In the genomic region with DNA sequence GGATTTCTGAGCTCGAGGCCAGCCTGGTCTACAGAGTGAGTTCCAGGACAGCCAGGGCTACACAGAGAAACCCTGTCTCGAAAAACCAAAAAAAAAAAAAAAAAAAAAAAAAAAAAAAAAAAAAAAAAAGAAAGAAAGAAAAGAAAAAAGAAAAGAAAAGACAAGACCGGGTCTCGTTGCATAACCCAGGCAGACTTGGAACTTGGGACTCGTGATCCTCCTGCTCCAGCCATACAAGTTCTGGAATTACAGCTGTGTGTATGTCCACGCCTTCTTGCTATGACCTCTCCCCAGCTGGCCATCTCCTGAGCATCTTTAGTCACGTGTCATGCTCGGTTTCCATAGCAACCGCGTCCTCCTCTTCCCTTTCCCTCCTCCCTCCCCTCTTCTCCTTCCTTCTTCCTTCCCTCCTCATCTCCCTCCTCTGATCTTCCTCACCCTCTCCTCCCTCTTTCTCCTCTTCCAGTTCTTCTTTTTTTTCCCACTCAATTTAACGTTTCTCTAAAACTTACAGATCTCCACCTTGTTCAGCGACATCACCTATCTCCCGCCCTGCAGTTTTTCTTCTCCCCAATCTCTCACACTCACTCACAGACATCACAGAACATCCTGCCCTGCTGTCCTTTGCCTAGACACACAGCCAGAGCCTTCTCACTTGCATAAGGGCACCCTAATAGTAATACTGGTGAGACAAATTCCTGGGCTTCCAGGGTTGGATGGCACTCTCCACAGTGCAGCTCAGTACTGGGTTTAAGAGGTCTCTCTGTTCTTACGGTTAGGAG, we compare ENCODE assay signal across 16 mouse cellular contexts. TPM values are rescaled to one million over a fixed set of nuclear protein-coding genes. Genes with fewer than 3 reads are reported as not detected.
DNase-seq lines count a peak whose midpoint lies in the region; ATAC-seq and TF ChIP-seq lines count a peak whose summit lies in the region.
"Had no signal": no experiment of that assay in that cellular context is flagged by ENCODE, and none has a peak within 500 bp of the region (broad histone marks: within the 10 kb centered on the region; RNA-seq: fewer than 3 reads in every experiment).

No protein-coding gene starts in this region.

- no peak for ATAC-seq in forebrain, postnatal 0 days
- no peak for ATAC-seq in forebrain, embryonic 15.5 days (replicated peaks)
- no peak for ATAC-seq in embryonic facial prominence, embryonic 11.5 days (replicated peaks; ENCODE audit: insufficient number of reproducible peaks, low FRiP score, low TSS enrichment, low read depth)
- ATAC-seq in granulocyte monocyte progenitor cell, adult 5-6 weeks (replicated peaks; ENCODE audit: poor library complexity, severe bottlenecking), result no peak

- H3K27me3 ChIP-seq in forebrain, postnatal 0 days (ENCODE audit: insufficient read depth, low read length), result no peaks in the 10 kb centered on the region
- H3K27me3 ChIP-seq in forebrain, embryonic 15.5 days, result no peaks in the 10 kb centered on the region
- H3K27me3 ChIP-seq in MEL (ENCODE audit: control insufficient read depth in 1 of 2, insufficient read depth in 2 of 2, low read length in 2 of 2), result peaks cover 10 to 13% of the 10 kb centered on the region in 2 experiments
- H3K27me3 ChIP-seq in embryonic facial prominence, embryonic 11.5 days (ENCODE audit: control insufficient read depth, insufficient read depth, low read length), result no peaks in the 10 kb centered on the region
- H3K27me3 ChIP-seq: hindbrain, embryonic 13.5 days; liver, embryonic 15.5 days had no signal

- H3K9me3 ChIP-seq in forebrain, postnatal 0 days (ENCODE audit: low read length), result no peaks in the 10 kb centered on the region
- no peaks in the 10 kb centered on the region for H3K9me3 ChIP-seq in forebrain, embryonic 15.5 days
- no peaks in the 10 kb centered on the region for H3K9me3 ChIP-seq in MEL (replicated peaks; ENCODE audit: insufficient read depth, low read length)
- no peaks in the 10 kb centered on the region for H3K9me3 ChIP-seq in embryonic facial prominence, embryonic 11.5 days (replicated peaks; ENCODE audit: control insufficient read depth, low read length)
- H3K9me3 ChIP-seq: hindbrain, embryonic 13.5 days; liver, embryonic 15.5 days had no signal

- H3K4me2 ChIP-seq in forebrain, postnatal 0 days (ENCODE audit: low read depth), result no peak overlapping the region
- H3K4me2 ChIP-seq in forebrain, embryonic 15.5 days (replicated peaks), result no peak overlapping the region
- no peak overlapping the region for H3K4me2 ChIP-seq in embryonic facial prominence, embryonic 11.5 days (ENCODE audit: low read depth, low read length)
- H3K4me2 ChIP-seq: hindbrain, embryonic 13.5 days; liver, embryonic 15.5 days; midbrain, embryonic 11.5 days had no signal

- DNase-seq in forebrain, postnatal 0 days, result peak; percentile 20
- DNase-seq in 3134 (ENCODE audit: extremely low read depth, insufficient read length, low spot score), result peak; percentile 51
- DNase-seq in MEL (ENCODE audit: low read depth, low spot score), result no peak
- DNase-seq in embryonic facial prominence, embryonic 11.5 days (ENCODE audit: low spot score), result peak; percentile 53
- DNase-seq in gastrocnemius, adult 18-20 months (ENCODE audit: low spot score), result no peak
- DNase-seq in adrenal gland, postnatal 14 days, result no peak
- DNase-seq: adrenal gland, adult 8-10 months; cerebellum, adult 8-10 months; kidney, postnatal 4 days; spleen, adult 18-20 months; thymus, adult 18-20 months had no signal

- no peak for TF ChIP-seq CTCF in forebrain, postnatal 0 days (IDR thresholded peaks at IDR 0.05; ENCODE audit: low read depth)
- no peak for TF ChIP-seq CTCF in MEL (IDR thresholded peaks at IDR 0.05 in 2 of 3, conservative IDR thresholded peaks at IDR 0.05 in 1 of 3; ENCODE audit: control insufficient read depth in 1 of 3, insufficient read depth in 1 of 3, low read depth in 2 of 3, low read length in 3 of 3, poor library complexity in 1 of 3, severe bottlenecking in 1 of 3)

- H3K4me1 ChIP-seq in forebrain, postnatal 0 days (ENCODE audit: insufficient read depth), result no peaks in the 10 kb centered on the region
- H3K4me1 ChIP-seq in forebrain, embryonic 15.5 days, result no peaks in the 10 kb centered on the region
- H3K4me1 ChIP-seq in MEL (ENCODE audit: control insufficient read depth in 1 of 2, insufficient read depth in 2 of 2, low read length in 2 of 2), result peaks cover 2 to 10% of the 10 kb centered on the region in 2 experiments
- H3K4me1 ChIP-seq in embryonic facial prominence, embryonic 11.5 days (ENCODE audit: control insufficient read depth, insufficient read depth, low read length), result no peaks in the 10 kb centered on the region

- H3K36me3 ChIP-seq in forebrain, postnatal 0 days (ENCODE audit: insufficient read depth), result no peaks in the 10 kb centered on the region
- H3K36me3 ChIP-seq in forebrain, embryonic 15.5 days, result no peaks in the 10 kb centered on the region
- no peaks in the 10 kb centered on the region for H3K36me3 ChIP-seq in MEL (ENCODE audit: control insufficient read depth in 1 of 2, insufficient read depth in 2 of 2, low read length in 2 of 2)
- no peaks in the 10 kb centered on the region for H3K36me3 ChIP-seq in embryonic facial prominence, embryonic 11.5 days (replicated peaks; ENCODE audit: control insufficient read depth, insufficient read depth, low read depth, low read length)
- H3K36me3 ChIP-seq: hindbrain, embryonic 13.5 days; liver, embryonic 15.5 days had no signal

- H3K27ac ChIP-seq in forebrain, postnatal 0 days (ENCODE audit: low read depth, low read length), result no peak overlapping the region
- H3K27ac ChIP-seq in forebrain, embryonic 15.5 days (replicated peaks), result no peak overlapping the region
- H3K27ac ChIP-seq in MEL (ENCODE audit: control insufficient read depth, low read depth, low read length), result no peak overlapping the region
- no peak overlapping the region for H3K27ac ChIP-seq in embryonic facial prominence, embryonic 11.5 days (replicated peaks; ENCODE audit: low read depth, low read length)
- H3K27ac ChIP-seq: hindbrain, embryonic 13.5 days; liver, embryonic 15.5 days had no signal

- TF ChIP-seq RAD21 in MEL (IDR thresholded peaks at IDR 0.05; ENCODE audit: low read depth, low read length), result no peak

- no peak for TF ChIP-seq EP300 in MEL (IDR thresholded peaks at IDR 0.05; ENCODE audit: low read depth in 1 of 2, low read length in 2 of 2)

- no peak for TF ChIP-seq POLR2A in MEL (IDR thresholded peaks at IDR 0.05; ENCODE audit: control insufficient read depth in 1 of 2, insufficient read depth in 1 of 2, low read depth in 1 of 2, low read length in 2 of 2, poor library complexity in 1 of 2)

- no peak overlapping the region for H3K9ac ChIP-seq in forebrain, postnatal 0 days
- H3K9ac ChIP-seq in forebrain, embryonic 15.5 days (replicated peaks), result no peak overlapping the region
- H3K9ac ChIP-seq in MEL (ENCODE audit: control insufficient read depth, low read depth, low read length, poor library complexity, severe bottlenecking), result no peak overlapping the region
- no peak overlapping the region for H3K9ac ChIP-seq in embryonic facial prominence, embryonic 11.5 days (replicated peaks; ENCODE audit: low read length)
- H3K9ac ChIP-seq: hindbrain, embryonic 13.5 days; liver, embryonic 15.5 days had no signal

- WGBS in forebrain, postnatal 0 days, result 46% methylated on average over 13 of the region's 14 CpGs
- 46% methylated on average over 14 of the region's 14 CpGs for WGBS in forebrain, embryonic 15.5 days
- WGBS in embryonic facial prominence, embryonic 11.5 days, result 47% methylated on average over 13 of the region's 14 CpGs

- H3K4me3 ChIP-seq in forebrain, postnatal 0 days (ENCODE audit: low read depth, low read length), result no peak overlapping the region
- H3K4me3 ChIP-seq in forebrain, embryonic 15.5 days, result no peak overlapping the region
- H3K4me3 ChIP-seq in MEL (ENCODE audit: control insufficient read depth in 1 of 2, insufficient read depth in 1 of 2, low read depth in 2 of 2, low read length in 2 of 2), result no peak overlapping the region
- H3K4me3 ChIP-seq in embryonic facial prominence, embryonic 11.5 days (ENCODE audit: low read depth, low read length), result no peak overlapping the region
- H3K4me3 ChIP-seq: hindbrain, embryonic 13.5 days; liver, embryonic 15.5 days had no signal

- H3K79me2 ChIP-seq in MEL (ENCODE audit: control insufficient read depth, insufficient read depth, low read length, poor library complexity), result no peaks in the 10 kb centered on the region

TF ChIP-seq in MEL, 35 proteins besides CTCF, POLR2A, EP300 and RAD21:
- TF ChIP-seq ZC3H11A (IDR thresholded peaks at IDR 0.05; ENCODE audit: low read depth, low read length) (no peak), USF1 (IDR thresholded peaks at IDR 0.05; ENCODE audit: low read depth, low read length) (peak; percentile 29; the same call in 1 of the 2 replicates), TAL1 (IDR thresholded peaks at IDR 0.05; ENCODE audit: low read length) (no peak)

RNA-seq across cellular contexts. Expression of a gene that starts 12.8 kb away (rescaled TPM):
- total RNA-seq in forebrain, postnatal 0 days (2014; rRNA removed), result 0.19 and 1.2 TPM in 2 replicates
- 0.11 and 0.36 TPM in 2 replicates for polyA plus RNA-seq in forebrain, postnatal 0 days (2015; fragmentation: Nextera tagmentation; extraction: Ambion mirVana)
- 0.19 and 0.29 TPM in 2 replicates for polyA plus RNA-seq in forebrain, embryonic 15.5 days (2015; fragmentation: Nextera tagmentation; extraction: Ambion mirVana)
- total RNA-seq in MEL (2012; rRNA removed), result not detected in 2 replicates
- polyA plus RNA-seq in MEL (2012; ENCODE audit: insufficient read depth in 1 of 2, insufficient read length in 2 of 2, low read depth in 1 of 2, low replicate concordance in 2 of 2, missing spikeins in 1 of 2), result under 1 TPM in 1 of 2 experiments, not detected in 1; 0.14 TPM
- 0.24 and 0.36 TPM in 2 replicates for polyA plus RNA-seq in embryonic facial prominence, embryonic 11.5 days (2014; fragmentation: Nextera tagmentation; extraction: Ambion mirVana)
- under 1 TPM; 0.21 to 0.46 TPM for total RNA-seq in gastrocnemius, adult 18-20 months (2021)
- 0.15 and 0.60 TPM in 2 replicates for total RNA-seq in adrenal gland, postnatal 14 days (2021)
- not detected in 2 replicates for total RNA-seq in granulocyte monocyte progenitor cell, adult 5-6 weeks (2014; fragmentation: Nextera tagmentation)
- not detected in 2 replicates for total RNA-seq in granulocyte monocyte progenitor cell, adult 5-6 weeks (2017)

RNA-seq across cellular contexts. Expression of a gene that starts 12.9 kb away (rescaled TPM):
- total RNA-seq in forebrain, postnatal 0 days (2014; rRNA removed), result 197 and 258 TPM in 2 replicates
- 439 and 481 TPM in 2 replicates for polyA plus RNA-seq in forebrain, postnatal 0 days (2015; fragmentation: Nextera tagmentation; extraction: Ambion mirVana)
- polyA plus RNA-seq in forebrain, embryonic 15.5 days (2015; fragmentation: Nextera tagmentation; extraction: Ambion mirVana), result 381 and 388 TPM in 2 replicates
- total RNA-seq in MEL (2012; rRNA removed), result 438 and 445 TPM in 2 replicates
- polyA plus RNA-seq in MEL (2012; ENCODE audit: insufficient read depth in 1 of 2, insufficient read length in 2 of 2, low read depth in 1 of 2, low replicate concordance in 2 of 2, missing spikeins in 1 of 2), result 100 to 1,000 TPM in 1 of 2 experiments, not detected in 1; 480 TPM
- polyA plus RNA-seq in embryonic facial prominence, embryonic 11.5 days (2014; fragmentation: Nextera tagmentation; extraction: Ambion mirVana), result 443 and 467 TPM in 2 replicates
- 100 to 1,000 TPM; 750 to 787 TPM for total RNA-seq in gastrocnemius, adult 18-20 months (2021)
- 251 and 259 TPM in 2 replicates for total RNA-seq in adrenal gland, postnatal 14 days (2021)
- total RNA-seq in granulocyte monocyte progenitor cell, adult 5-6 weeks (2014; fragmentation: Nextera tagmentation), result 284 and 328 TPM in 2 replicates
- total RNA-seq in granulocyte monocyte progenitor cell, adult 5-6 weeks (2017), result 431 and 435 TPM in 2 replicates

Comparison
In these comparisons a context has a peak if more than half of its experiments do, and no peak if none do; other contexts are left out.
1. DNase-seq: peak in forebrain, postnatal 0 days (single experiment), 3134 (single experiment) and embryonic facial prominence, embryonic 11.5 days (single experiment); none in MEL (single experiment), gastrocnemius, adult 18-20 months (single experiment) and adrenal gland, postnatal 14 days (single experiment).